Mouse (Mus musculus) midbrain, embryonic 10.5 days (tissue): Measurements from ENCODE around the gene Myoc. TPM values are rescaled to one million over a fixed set of nuclear protein-coding genes. Genes with fewer than 3 reads are reported as not detected.

ENCODE experiments used
- DNase-seq: peaks from one replicate; pipeline ENCODE4 v3.0.0-alpha.2; 2017; ENCODE audit warnings: low spot score
- H3K27ac ChIP-seq: fragments of 300-500 bp; sonication (generic); replicated peaks from 2 replicates; pipeline ENCODE4 v1.5.1; 2016; ENCODE audit warnings: mild to moderate bottlenecking
- H3K27me3 ChIP-seq: fragments of 300-500 bp; sonication (generic); 2 replicates; pipeline ENCODE4 v1.6.1; 2016; ENCODE audit warnings: low read depth, mild to moderate bottlenecking; ENCODE audit not compliant: poor library complexity, severe bottlenecking
- H3K36me3 ChIP-seq: fragments of 300-500 bp; sonication (generic); 2 replicates; pipeline ENCODE4 v1.6.1; 2016; ENCODE audit warnings: mild to moderate bottlenecking, moderate library complexity
- H3K4me1 ChIP-seq: fragments of 300-500 bp; sonication (generic); 2 replicates; pipeline ENCODE4 v1.6.1; 2016
- H3K4me3 ChIP-seq: fragments of 300-500 bp; sonication (generic); 2 replicates; pipeline ENCODE4 v1.5.1; 2016; ENCODE audit warnings: mild to moderate bottlenecking, moderate library complexity
- H3K9me3 ChIP-seq: fragments of 300-500 bp; sonication (generic); replicated peaks from 2 replicates; pipeline ENCODE4 v1.6.1; 2016; ENCODE audit warnings: mild to moderate bottlenecking
- WGBS: fragments of 180-500 bp; shearing (Covaris S2); methylation state at CpG from one replicate; pipeline ENCODE4 v1.1.7; 2016; 5-methylcytosine and 5-hydroxymethylcytosine counted together
- polyA plus RNA-seq: library from polyadenylated mRNA; unstranded; fragments of >200 nt; fragmentation: Nextera tagmentation; extraction: Ambion mirVana; gene quantifications from 2 replicates; pipeline ENCODE4 v1.2.1, GENCODE M21; 2016

The Myoc gene
- polyA plus RNA-seq: not detected in 2 replicates

DNA sequence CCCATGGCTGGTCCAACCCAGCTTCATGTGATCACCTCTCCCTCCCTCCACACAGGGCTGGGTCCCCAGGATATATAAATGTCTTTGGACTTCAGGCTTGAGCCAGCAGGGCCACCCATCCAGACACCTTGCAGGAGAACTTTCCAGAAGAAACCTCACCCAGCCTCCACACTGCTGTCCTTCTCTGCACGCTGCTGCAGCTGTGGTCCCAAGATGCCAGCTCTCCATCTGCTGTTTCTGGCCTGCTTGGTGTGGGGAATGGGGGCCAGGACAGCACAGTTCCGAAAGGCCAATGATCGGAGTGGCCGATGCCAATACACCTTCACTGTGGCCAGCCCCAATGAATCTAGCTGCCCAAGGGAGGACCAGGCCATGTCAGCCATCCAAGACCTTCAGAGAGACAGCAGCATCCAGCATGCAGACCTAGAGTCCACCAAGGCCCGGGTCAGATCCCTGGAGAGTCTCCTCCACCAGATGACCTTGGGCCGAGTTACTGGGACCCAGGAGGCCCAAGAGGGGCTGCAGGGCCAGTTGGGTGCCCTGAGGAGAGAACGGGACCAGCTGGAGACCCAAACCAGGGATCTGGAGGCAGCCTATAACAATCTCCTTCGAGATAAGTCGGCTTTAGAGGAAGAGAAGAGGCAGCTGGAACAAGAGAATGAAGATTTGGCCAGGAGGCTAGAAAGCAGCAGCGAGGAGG is at the start of gene Myoc:
Gene Myoc (plus strand): TSS at position 105 of the 700 bp plus-strand sequence.
- H3K4me3 ChIP-seq: no peak within 1 kb of the TSS
- H3K27me3 ChIP-seq: no peaks in the 10 kb centered on the region
- no peaks in the 10 kb centered on the region for H3K9me3 ChIP-seq
- H3K36me3 ChIP-seq: no peaks in the 10 kb centered on the region
- WGBS: 85% methylated on average over 10 of the region's 10 CpGs
- no peak within 1 kb of the TSS; the same call in 1 of the 2 replicates for H3K27ac ChIP-seq
- 0 out of 2 replicates have a peak, but pooled peaks cover 3% of the 10 kb centered on the region for H3K4me1 ChIP-seq
- no peak for DNase-seq

DNA sequence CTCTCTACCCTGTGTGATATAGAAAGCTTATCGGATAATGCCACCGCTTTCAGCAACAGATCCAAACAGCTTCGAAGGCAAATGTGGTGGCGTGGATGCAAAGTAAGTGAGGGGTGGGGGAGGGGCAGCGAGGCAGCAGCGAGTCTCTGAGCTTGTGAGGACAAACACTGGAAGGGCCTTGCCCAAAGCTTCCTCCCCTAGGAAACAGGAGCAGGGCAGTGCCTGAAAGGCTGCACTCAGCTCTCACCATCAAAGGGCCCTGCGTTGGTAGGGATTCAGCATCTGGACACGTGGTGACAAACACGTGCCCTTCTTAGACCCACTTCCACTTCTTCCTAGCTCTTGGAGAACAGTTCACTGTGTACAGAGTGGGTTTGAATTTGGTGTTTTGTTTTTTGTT is 49.5 kb upstream of the Myoc start:
- peak; percentile 79 for DNase-seq
- peaks cover 8% of the 10 kb centered on the region for H3K36me3 ChIP-seq
- H3K27me3 ChIP-seq: no peaks in the 10 kb centered on the region
- peak overlapping the region; percentile 79 for H3K27ac ChIP-seq
- H3K4me3 ChIP-seq: peak overlapping the region; percentile 12
- peaks cover 18% of the 10 kb centered on the region for H3K4me1 ChIP-seq
- WGBS: 6% methylated on average over 9 of the region's 9 CpGs
- no peaks in the 10 kb centered on the region for H3K9me3 ChIP-seq

DNA sequence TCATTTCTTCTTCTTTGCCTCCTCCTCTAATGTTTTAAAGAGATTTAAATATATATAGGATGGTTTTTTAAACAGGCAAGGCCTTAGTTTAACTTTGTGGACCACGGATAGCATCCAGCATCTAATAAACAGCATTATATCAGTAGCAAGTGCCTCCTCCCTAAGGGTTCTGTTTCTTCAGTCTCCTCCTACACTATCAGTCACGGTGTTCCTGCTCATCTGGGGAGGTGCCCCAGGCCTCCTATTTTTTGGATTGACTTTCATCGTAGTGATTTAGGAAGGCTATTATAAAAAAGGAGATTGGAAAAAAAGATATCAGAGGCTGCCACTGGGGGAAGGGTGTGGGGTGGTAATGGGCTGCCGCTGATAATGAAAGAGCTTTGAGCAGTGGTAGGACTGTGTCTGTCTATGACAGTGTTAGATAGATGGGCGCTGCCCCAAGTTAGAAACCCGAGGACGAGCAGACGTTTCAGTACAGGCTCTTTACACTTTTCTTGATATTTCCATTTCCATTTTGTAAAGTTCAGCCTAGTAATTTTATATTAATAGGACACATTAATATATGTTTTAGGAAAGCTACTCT is 48.4 kb upstream of the Myoc start:
- DNase-seq: no peak
- Histone ChIP-seq H3K4me1 (peaks cover 18% of the 10 kb centered on the region), H3K9me3 (no peaks in the 10 kb centered on the region), H3K27ac (no peak overlapping the region), H3K4me3 (no peak overlapping the region), H3K36me3 (peaks cover 8% of the 10 kb centered on the region), H3K27me3 (no peaks in the 10 kb centered on the region)
- WGBS: 84% methylated on average over 8 of the region's 8 CpGs

DNA sequence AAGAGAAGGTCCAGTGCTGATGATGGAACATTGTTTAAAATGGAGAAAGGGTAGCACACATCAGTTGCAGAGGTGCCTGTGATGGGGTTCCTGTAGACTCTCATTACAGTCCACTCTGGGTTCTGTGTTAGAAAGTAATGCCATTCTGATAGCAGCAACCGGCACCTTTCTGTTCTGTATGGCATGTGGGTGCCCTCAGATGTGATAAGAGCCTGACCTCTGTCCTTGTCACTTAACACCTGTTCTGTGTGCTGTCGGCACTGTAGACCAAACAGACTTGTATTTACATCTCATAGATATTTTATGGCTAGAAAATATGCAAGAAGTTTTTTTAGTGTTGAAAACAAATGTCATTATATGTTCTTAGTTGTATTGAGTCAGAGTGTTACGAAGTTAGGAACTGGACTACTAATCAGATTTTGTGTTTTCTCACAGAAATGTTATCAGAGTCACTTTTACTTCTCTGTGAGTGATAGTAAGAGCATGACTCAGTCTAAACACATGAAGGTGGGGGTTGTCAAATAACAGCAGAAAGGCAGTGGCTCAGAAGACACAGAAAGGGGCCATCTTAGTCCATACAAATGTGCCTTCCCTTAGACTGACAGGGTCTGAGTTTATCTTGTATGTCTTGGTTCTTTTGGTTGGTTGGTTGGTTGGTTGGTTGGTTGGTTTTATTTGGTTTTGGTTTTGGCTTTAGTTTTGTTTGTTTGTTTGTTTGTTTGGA is 41.4 kb upstream of the Myoc start:
- Histone ChIP-seq H3K36me3 (peaks cover 33% of the 10 kb centered on the region), H3K9me3 (no peaks in the 10 kb centered on the region), H3K4me3 (no peak overlapping the region), H3K4me1 (no peaks in the 10 kb centered on the region), H3K27me3 (no peaks in the 10 kb centered on the region), H3K27ac (no peak overlapping the region)
- DNase-seq: no peak
- 87% methylated on average over 3 of the region's 3 CpGs for WGBS

GRCm38 (mm10) chr1:162599617-162600016 is 39.3 kb upstream of the Myoc start:
- Histone ChIP-seq H3K4me3 (no peak overlapping the region), H3K36me3 (peaks cover 41% of the 10 kb centered on the region), H3K27ac (no peak overlapping the region), H3K27me3 (no peaks in the 10 kb centered on the region), H3K4me1 (no peaks in the 10 kb centered on the region), H3K9me3 (no peaks in the 10 kb centered on the region)
- 92% methylated on average over 5 of the region's 5 CpGs for WGBS
- no peak for DNase-seq

GRCm38 (mm10) chr1:162601288-162601687 is 37.7 kb upstream of the Myoc start:
- no peak overlapping the region for H3K4me3 ChIP-seq
- 89% methylated on average over 4 of the region's 4 CpGs for WGBS
- no peaks in the 10 kb centered on the region for H3K4me1 ChIP-seq
- H3K27ac ChIP-seq: no peak overlapping the region
- no peak for DNase-seq
- H3K27me3 ChIP-seq: no peaks in the 10 kb centered on the region
- no peaks in the 10 kb centered on the region for H3K9me3 ChIP-seq
- peaks cover 39% of the 10 kb centered on the region for H3K36me3 ChIP-seq

DNA sequence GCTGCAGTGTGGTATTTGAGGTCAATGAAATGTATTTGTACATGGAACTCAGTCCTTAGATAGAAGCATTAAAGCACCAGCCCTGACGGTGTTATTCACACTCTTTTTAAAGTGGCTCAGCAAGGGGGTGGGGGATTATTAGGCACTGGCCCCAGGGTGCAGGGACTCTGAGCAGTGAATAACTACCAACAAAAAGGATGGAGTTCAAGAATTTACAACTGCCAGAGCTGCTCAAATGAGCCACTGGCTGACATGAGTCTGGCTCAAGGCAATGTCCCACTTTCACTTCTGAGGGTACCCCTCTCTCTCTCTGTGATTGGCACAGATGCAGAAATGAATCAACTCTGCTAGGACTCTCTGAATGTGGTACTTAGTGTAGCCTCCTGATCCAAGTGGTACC is 30.8 kb upstream of the Myoc start:
- WGBS: 13% methylated on average over 1 of the region's 1 CpGs
- DNase-seq: no peak
- no peak overlapping the region for H3K27ac ChIP-seq
- H3K4me3 ChIP-seq: no peak overlapping the region
- H3K9me3 ChIP-seq: no peaks in the 10 kb centered on the region
- no peaks in the 10 kb centered on the region for H3K27me3 ChIP-seq
- peaks cover 6% of the 10 kb centered on the region; the same call in 1 of the 2 replicates for H3K36me3 ChIP-seq
- H3K4me1 ChIP-seq: peaks cover 25% of the 10 kb centered on the region

- Histone ChIP-seq H3K4me3 (no peak overlapping the region), H3K27ac (peak overlapping the region; percentile 74), H3K4me1 (peaks cover 25% of the 10 kb centered on the region), H3K36me3 (0 out of 2 replicates have a peak, but pooled peaks cover 1% of the 10 kb centered on the region), H3K9me3 (no peaks in the 10 kb centered on the region), H3K27me3 (no peaks in the 10 kb centered on the region)
- DNase-seq: peak; percentile 27
- 41% methylated on average over 9 of the region's 9 CpGs for WGBS
Observed at GRCm38 (mm10) chr1:162609633-162610250, 29.2 kb upstream of the Myoc start.

DNA sequence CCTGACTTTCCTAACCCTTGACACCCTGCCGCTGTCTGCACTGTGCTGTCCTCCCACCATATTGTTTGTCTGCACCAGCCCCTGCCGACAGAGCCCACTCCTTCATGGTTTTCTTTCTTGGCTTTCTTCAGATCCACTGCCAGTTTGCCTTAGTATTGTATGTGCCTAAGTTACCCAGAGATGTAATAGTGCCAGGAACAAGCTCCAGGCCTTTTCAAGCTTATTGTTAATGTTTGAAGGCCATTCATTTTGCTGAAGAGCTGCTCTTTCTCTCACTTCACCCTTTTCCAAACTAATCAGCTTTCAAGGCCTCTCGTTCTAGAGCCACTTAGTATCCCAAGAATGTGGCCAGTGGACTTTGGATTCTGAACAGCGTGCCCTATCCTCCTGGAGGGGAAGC is 27.8 kb upstream of the Myoc start:
- Histone ChIP-seq H3K36me3 (no peaks in the 10 kb centered on the region), H3K9me3 (no peaks in the 10 kb centered on the region), H3K4me3 (no peak overlapping the region), H3K27me3 (no peaks in the 10 kb centered on the region), H3K27ac (no peak overlapping the region), H3K4me1 (peaks cover 25% of the 10 kb centered on the region)
- 68% methylated on average over 4 of the region's 4 CpGs for WGBS
- DNase-seq: no peak

DNA sequence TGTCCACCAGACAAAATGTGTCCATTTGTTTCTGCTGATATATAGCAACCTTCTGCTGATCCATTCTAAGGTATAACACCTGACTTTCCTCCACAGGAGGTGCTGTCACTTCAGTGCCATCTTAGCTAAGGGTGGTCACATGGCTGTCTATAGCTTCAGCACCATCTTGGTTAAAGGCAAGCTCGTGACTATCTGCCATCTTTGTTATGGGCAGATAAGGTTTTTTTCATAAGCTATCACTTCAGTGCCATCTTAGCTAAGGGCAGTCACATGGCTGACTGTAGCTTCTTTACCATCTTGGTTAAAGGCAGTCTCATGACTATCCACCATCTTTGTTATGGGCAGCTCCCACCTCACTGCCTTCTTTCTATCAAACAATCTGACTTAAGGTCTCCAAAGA is 23.4 kb upstream of the Myoc start:
- WGBS: 84% methylated on average over 1 of the region's 1 CpGs

GRCm38 (mm10) chr1:162620487-162620886 is 18.5 kb upstream of the Myoc start:
- no peaks in the 10 kb centered on the region for H3K36me3 ChIP-seq
- H3K27ac ChIP-seq: no peak overlapping the region
- H3K4me3 ChIP-seq: no peak overlapping the region
- H3K4me1 ChIP-seq: peaks cover 3% of the 10 kb centered on the region; the same call in 1 of the 2 replicates
- H3K9me3 ChIP-seq: no peaks in the 10 kb centered on the region
- WGBS: 68% methylated on average over 4 of the region's 4 CpGs
- DNase-seq: no peak
- no peaks in the 10 kb centered on the region for H3K27me3 ChIP-seq

More for the DNA sequence above, 23.4 kb upstream of the Myoc start:
- Histone ChIP-seq H3K27me3 (no peaks in the 10 kb centered on the region), H3K36me3 (no peaks in the 10 kb centered on the region), H3K27ac (no peak overlapping the region), H3K4me3 (no peak overlapping the region), H3K9me3 (no peaks in the 10 kb centered on the region), H3K4me1 (no peaks in the 10 kb centered on the region)
- DNase-seq: no peak

DNA sequence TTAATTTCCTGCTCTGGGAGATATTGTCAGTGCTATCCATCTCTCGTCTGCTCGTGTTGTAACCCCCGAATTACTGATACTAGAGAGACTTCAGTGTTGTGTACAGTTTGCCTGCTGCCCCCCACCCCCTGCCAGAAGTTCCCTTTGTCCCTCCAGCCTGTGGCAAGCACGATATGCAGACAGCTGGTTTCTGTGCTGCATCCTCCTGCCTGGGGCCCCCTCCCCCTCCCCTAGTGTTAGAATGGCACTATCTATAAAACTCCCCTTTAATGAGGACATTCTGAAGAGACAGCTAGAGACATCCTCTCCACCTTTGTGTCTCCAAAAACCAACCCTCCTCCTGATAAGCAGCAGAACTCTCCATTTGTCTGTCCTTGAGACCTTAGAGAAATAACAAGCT is 15.1 kb upstream of the Myoc start:
- H3K4me3 ChIP-seq: no peak overlapping the region
- H3K27me3 ChIP-seq: no peaks in the 10 kb centered on the region
- no peak for DNase-seq
- H3K9me3 ChIP-seq: no peaks in the 10 kb centered on the region
- H3K27ac ChIP-seq: no peak overlapping the region
- H3K4me1 ChIP-seq: peaks cover 3% of the 10 kb centered on the region; the same call in 1 of the 2 replicates
- 54% methylated on average over 4 of the region's 4 CpGs for WGBS
- H3K36me3 ChIP-seq: no peaks in the 10 kb centered on the region
